Mouse (Mus musculus) liver, embryonic 14.5 days (tissue): Measurements from ENCODE around the gene Bcl2l15.

Experiments used
- CTCF ChIP-seq: IDR thresholded peaks from 2 replicates; pipeline ENCODE4 v1.5.1; 2016; ENCODE audit warnings: antibody characterized with exemption, low read depth, control low read depth
- EP300 ChIP-seq: IDR thresholded peaks from 2 replicates; pipeline ENCODE4 v1.6.1; 2016; ENCODE audit warnings: antibody characterized with exemption, low read depth

DNA sequence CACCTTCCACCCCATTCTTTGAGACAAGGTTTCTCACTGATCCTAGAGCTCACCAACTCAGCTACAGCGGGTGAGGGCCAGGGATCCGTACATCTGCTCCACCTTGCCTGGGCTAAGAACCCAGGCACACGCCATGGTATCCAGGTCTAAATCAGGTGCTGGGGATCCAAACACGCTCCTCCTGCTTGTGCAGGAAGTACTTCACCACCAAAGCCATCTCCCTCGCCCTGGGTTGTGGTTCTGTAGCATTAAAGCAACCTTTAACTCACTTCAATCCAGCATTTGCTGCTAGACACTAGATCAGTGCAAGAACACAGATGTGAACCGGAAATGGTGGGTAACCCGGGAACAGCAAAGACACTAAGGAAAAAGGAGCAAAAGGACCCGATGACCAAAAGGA is 19.5 kb downstream of the Bcl2l15 start:
- TF ChIP-seq CTCF (no peak), EP300 (no peak)
